In the genomic region with DNA sequence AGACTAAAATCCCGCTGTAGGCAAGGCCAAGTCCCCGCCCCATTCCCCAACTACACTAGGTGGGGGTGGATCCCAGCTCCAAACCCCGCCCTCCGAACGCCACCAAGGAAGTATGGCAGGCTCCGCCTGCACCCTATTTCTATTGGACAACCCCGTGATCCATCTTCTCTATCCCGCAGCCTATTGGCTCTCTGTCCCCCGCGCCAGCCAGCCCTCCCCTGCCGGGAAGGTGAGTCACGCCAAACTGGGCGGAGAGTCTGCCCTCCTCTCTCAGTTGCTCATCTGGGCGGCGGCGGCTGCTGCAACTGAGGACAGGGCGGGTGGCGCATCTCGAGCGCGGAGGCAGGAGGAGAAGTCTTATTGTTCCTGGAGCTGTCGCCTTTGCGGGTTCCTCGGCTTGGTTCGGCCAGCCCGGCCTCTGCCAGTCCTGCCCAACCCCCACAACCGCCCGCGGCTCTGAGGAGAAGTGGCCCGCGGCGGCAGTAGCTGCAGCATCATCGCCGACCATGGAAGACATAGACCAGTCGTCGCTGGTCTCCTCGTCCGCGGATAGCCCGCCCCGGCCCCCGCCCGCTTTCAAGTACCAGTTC, we compare ENCODE assay signal across 8 mouse cellular contexts. TPM values are rescaled to one million over a fixed set of nuclear protein-coding genes. Genes with fewer than 3 reads are reported as not detected.
DNase-seq lines count a peak whose midpoint lies in the region; ATAC-seq and TF ChIP-seq lines count a peak whose summit lies in the region.

A gene (plus strand): TSS at position 265 of the 590 bp plus-strand sequence.

- H3K36me3 ChIP-seq in MEL (ENCODE audit: control insufficient read depth in 1 of 2, insufficient read depth in 2 of 2, low read length in 2 of 2) = peaks cover 0 to 18% of the 10 kb centered on the region in 2 experiments; a peak in 3 of 4 replicates
- H3K36me3 ChIP-seq in forebrain, postnatal 0 days (ENCODE audit: insufficient read depth) = no peaks in the 10 kb centered on the region
- H3K36me3 ChIP-seq in lung, embryonic 15.5 days = no peaks in the 10 kb centered on the region

- ATAC-seq in forebrain, postnatal 0 days = peak; percentile 95
- ATAC-seq in lung, embryonic 15.5 days (ENCODE audit: borderline replicate concordance, extremely low read depth, low FRiP score, low TSS enrichment) = peak; percentile 97

- H3K4me3 ChIP-seq in MEL (ENCODE audit: control insufficient read depth in 1 of 2, insufficient read depth in 1 of 2, low read depth in 2 of 2, low read length in 2 of 2) = peak within 1 kb of the TSS; percentile 83 to 95
- H3K4me3 ChIP-seq in cerebellum, adult 2 months (replicated peaks; ENCODE audit: insufficient read depth, low read depth, low read length) = peak within 1 kb of the TSS; percentile 76
- H3K4me3 ChIP-seq in forebrain, postnatal 0 days (ENCODE audit: low read depth, low read length) = peak within 1 kb of the TSS; percentile 100
- peak within 1 kb of the TSS; percentile 99 for H3K4me3 ChIP-seq in lung, embryonic 15.5 days

- peak; percentile 93 to 96 for TF ChIP-seq POLR2A in MEL (IDR thresholded peaks at IDR 0.05; ENCODE audit: control insufficient read depth in 1 of 2, insufficient read depth in 1 of 2, low read depth in 1 of 2, low read length in 2 of 2, poor library complexity in 1 of 2)
- TF ChIP-seq POLR2A in cerebellum, adult 2 months (IDR thresholded peaks at IDR 0.05; ENCODE audit: borderline replicate concordance, insufficient read depth, low read length) = peak; percentile 92

- TF ChIP-seq EP300 in MEL (IDR thresholded peaks at IDR 0.05; ENCODE audit: low read depth in 1 of 2, low read length in 2 of 2) = no peak; a peak in 1 of 4 replicates

- H3K9ac ChIP-seq in MEL (ENCODE audit: control insufficient read depth, low read depth, low read length, poor library complexity, severe bottlenecking) = peak within 1 kb of the TSS; percentile 88
- peak within 1 kb of the TSS; percentile 99 for H3K9ac ChIP-seq in forebrain, postnatal 0 days
- H3K9ac ChIP-seq in lung, embryonic 15.5 days = peak within 1 kb of the TSS; percentile 98

- TF ChIP-seq CTCF in MEL (IDR thresholded peaks at IDR 0.05 in 2 of 3, conservative IDR thresholded peaks at IDR 0.05 in 1 of 3; ENCODE audit: control insufficient read depth in 1 of 3, insufficient read depth in 1 of 3, low read depth in 2 of 3, low read length in 3 of 3, poor library complexity in 1 of 3, severe bottlenecking in 1 of 3) = peak in 1 of 3 experiments; percentile 54; a peak in 2 of 6 replicates
- peak; percentile 31; the same call in 1 of the 2 replicates for TF ChIP-seq CTCF in cerebellum, adult 2 months (IDR thresholded peaks at IDR 0.05; ENCODE audit: borderline replicate concordance, insufficient read depth, low read depth, low read length)
- no peak; the same call in 1 of the 2 replicates for TF ChIP-seq CTCF in forebrain, postnatal 0 days (IDR thresholded peaks at IDR 0.05; ENCODE audit: low read depth)

- no peak; the same call in 1 of the 2 replicates for TF ChIP-seq RAD21 in MEL (IDR thresholded peaks at IDR 0.05; ENCODE audit: low read depth, low read length)

- H3K9me3 ChIP-seq in MEL (replicated peaks; ENCODE audit: insufficient read depth, low read length) = no peaks in the 10 kb centered on the region
- no peaks in the 10 kb centered on the region for H3K9me3 ChIP-seq in forebrain, postnatal 0 days (ENCODE audit: low read length)
- no peaks in the 10 kb centered on the region for H3K9me3 ChIP-seq in lung, embryonic 15.5 days

- H3K4me2 ChIP-seq in forebrain, postnatal 0 days (ENCODE audit: low read depth) = peak within 1 kb of the TSS; percentile 53
- H3K4me2 ChIP-seq in lung, embryonic 15.5 days = peak within 1 kb of the TSS; percentile 61

- WGBS in cerebellum, adult 2 months = under 1% methylated on average over 43 of the region's 43 CpGs
- WGBS in forebrain, postnatal 0 days = under 1% methylated on average over 43 of the region's 43 CpGs
- WGBS in lung, embryonic 15.5 days = 0% methylated on average over 43 of the region's 43 CpGs

- H3K27me3 ChIP-seq in MEL (ENCODE audit: control insufficient read depth in 1 of 2, insufficient read depth in 2 of 2, low read length in 2 of 2) = no peaks in the 10 kb centered on the region
- H3K27me3 ChIP-seq in cerebellum, adult 2 months (ENCODE audit: control insufficient read depth, insufficient read depth, low read length) = no peaks in the 10 kb centered on the region
- no peaks in the 10 kb centered on the region for H3K27me3 ChIP-seq in forebrain, postnatal 0 days (ENCODE audit: insufficient read depth, low read length)
- H3K27me3 ChIP-seq in lung, embryonic 15.5 days = no peaks in the 10 kb centered on the region

- H3K79me2 ChIP-seq in MEL (ENCODE audit: control insufficient read depth, insufficient read depth, low read length, poor library complexity) = peaks cover 23% of the 10 kb centered on the region

- H3K27ac ChIP-seq in MEL (ENCODE audit: control insufficient read depth, low read depth, low read length) = peak within 1 kb of the TSS; percentile 83
- peak within 1 kb of the TSS; percentile 80 for H3K27ac ChIP-seq in cerebellum, adult 2 months (ENCODE audit: insufficient read depth, low read length)
- peak within 1 kb of the TSS; percentile 99 for H3K27ac ChIP-seq in forebrain, postnatal 0 days (ENCODE audit: low read depth, low read length)
- peak within 1 kb of the TSS; percentile 99 for H3K27ac ChIP-seq in lung, embryonic 15.5 days

- DNase-seq in MEL (ENCODE audit: low read depth, low spot score) = peak; percentile 99
- peak; percentile 98 to 99 for DNase-seq in cerebellum, adult 2 months
- peak; percentile 98 for DNase-seq in forebrain, postnatal 0 days
- DNase-seq in heart, postnatal 4 days = peak; percentile 98
- DNase-seq in layer of hippocampus, adult 8-10 months (ENCODE audit: low spot score in 2 of 2) = peak; percentile 97 to 98
- peak; percentile 99 for DNase-seq in ovary, adult 18-20 months (ENCODE audit: low spot score)
- DNase-seq in thymus, postnatal 0 days (ENCODE audit: low spot score) = peak; percentile 98

- H3K4me1 ChIP-seq in MEL (ENCODE audit: control insufficient read depth in 1 of 2, insufficient read depth in 2 of 2, low read length in 2 of 2) = peaks cover 0 to 20% of the 10 kb centered on the region in 2 experiments; a peak in 2 of 4 replicates
- H3K4me1 ChIP-seq in cerebellum, adult 2 months (ENCODE audit: control insufficient read depth, insufficient read depth, low read length) = no peaks in the 10 kb centered on the region
- peaks cover 15% of the 10 kb centered on the region for H3K4me1 ChIP-seq in forebrain, postnatal 0 days (ENCODE audit: insufficient read depth)
- peaks cover 12% of the 10 kb centered on the region for H3K4me1 ChIP-seq in lung, embryonic 15.5 days

TF ChIP-seq in MEL, 35 proteins besides CTCF, POLR2A, EP300 and RAD21 (continues in another document):
- peak; percentile 56; the same call in 1 of the 2 replicates for TF ChIP-seq TCF12 (IDR thresholded peaks at IDR 0.05; ENCODE audit: low read depth, low read length)
- TF ChIP-seq SMC3 (IDR thresholded peaks at IDR 0.05; ENCODE audit: low read depth, low read length) = peak; percentile 26; the same call in 1 of the 2 replicates
- TF ChIP-seq POLR2AphosphoS2 (IDR thresholded peaks at IDR 0.05; ENCODE audit: low read length) = peak; percentile 95
- no peak for TF ChIP-seq BHLHE40 (IDR thresholded peaks at IDR 0.05; ENCODE audit: borderline replicate concordance, low read depth, low read length)
- TF ChIP-seq USF2 (IDR thresholded peaks at IDR 0.05; ENCODE audit: borderline replicate concordance in 1 of 2, insufficient read depth in 1 of 2, low read depth in 1 of 2, low read length in 2 of 2) = no peak
- TF ChIP-seq ZKSCAN1 (IDR thresholded peaks at IDR 0.05; ENCODE audit: low read depth, low read length) = no peak
- TF ChIP-seq ETS1 (IDR thresholded peaks at IDR 0.05; ENCODE audit: low read depth, low read length) = peak; percentile 65
- TF ChIP-seq CHD2 (IDR thresholded peaks at IDR 0.05; ENCODE audit: low read length) = peak; percentile 72
- TF ChIP-seq HCFC1 (IDR thresholded peaks at IDR 0.05; ENCODE audit: low read depth, low read length) = peak; percentile 74
- TF ChIP-seq KAT2A (conservative IDR thresholded peaks at IDR 0.05; ENCODE audit: low read depth, low read length) = peak; percentile 56; the same call in 1 of the 2 replicates
- no peak for TF ChIP-seq ZC3H11A (IDR thresholded peaks at IDR 0.05; ENCODE audit: low read depth, low read length)
- TF ChIP-seq JUND (IDR thresholded peaks at IDR 0.05; ENCODE audit: low read depth, low read length) = no peak
- TF ChIP-seq MAX (IDR thresholded peaks at IDR 0.05; ENCODE audit: low read length) = 0 out of 2 replicates have a peak, but pooled peaks have one; percentile 16
- TF ChIP-seq ELF1 (IDR thresholded peaks at IDR 0.05; ENCODE audit: low read depth, low read length) = peak; percentile 78
- TF ChIP-seq GABPA (IDR thresholded peaks at IDR 0.05; ENCODE audit: low read depth, low read length) = no peak
- TF ChIP-seq MYC (IDR thresholded peaks at IDR 0.05; ENCODE audit: low read depth, low read length) = no peak
- TF ChIP-seq GATA1 (IDR thresholded peaks at IDR 0.05; ENCODE audit: low read depth, low read length) = no peak
- peak; percentile 69; the same call in 1 of the 2 replicates for TF ChIP-seq E2F4 (IDR thresholded peaks at IDR 0.05; ENCODE audit: borderline replicate concordance, low read depth, low read length)
- TF ChIP-seq MEF2A (IDR thresholded peaks at IDR 0.05; ENCODE audit: extremely low read depth, insufficient replicate concordance, low read depth, low read length, poor library complexity, severe bottlenecking) = no peak
- peak; percentile 96 for TF ChIP-seq NELFE (IDR thresholded peaks at IDR 0.05; ENCODE audit: low read depth, low read length)
- peak; percentile 35 for TF ChIP-seq USF1 (IDR thresholded peaks at IDR 0.05; ENCODE audit: low read depth, low read length)
- TF ChIP-seq MYB (IDR thresholded peaks at IDR 0.05; ENCODE audit: low read depth, low read length) = no peak
- TF ChIP-seq SIN3A (IDR thresholded peaks at IDR 0.05; ENCODE audit: low read length) = peak; percentile 75

RNA-seq across cellular contexts. Expression of the gene that starts here (rescaled TPM):
- 46.5 and 53.1 TPM in 2 replicates for total RNA-seq in MEL (2012; rRNA removed)
- polyA plus RNA-seq in MEL (2012; ENCODE audit: insufficient read depth in 1 of 2, insufficient read length in 2 of 2, low read depth in 1 of 2, low replicate concordance in 2 of 2, missing spikeins in 1 of 2) = 100 to 1,000 TPM in 1 of 2 experiments, 10 to 100 TPM in 1; 57.8 to 202 TPM
- 370 and 418 TPM in 2 replicates for polyA plus RNA-seq in cerebellum, adult 2 months (2012; rRNA removed)
- total RNA-seq in forebrain, postnatal 0 days (2014; rRNA removed) = 388 and 400 TPM in 2 replicates
- 149 and 167 TPM in 2 replicates for polyA plus RNA-seq in forebrain, postnatal 0 days (2015; fragmentation: Nextera tagmentation; extraction: Ambion mirVana)
- total RNA-seq in heart, postnatal 4 days (2021) = 100 to 1,000 TPM; 231 to 239 TPM
- total RNA-seq in layer of hippocampus, adult 8-10 months (2022) = 100 to 1,000 TPM; 471 to 516 (median 496) TPM
- 52.2 and 52.6 TPM in 2 replicates for polyA plus RNA-seq in lung, embryonic 15.5 days (2015; fragmentation: Nextera tagmentation; extraction: Ambion mirVana)
- 34.9 and 47.1 TPM in 2 replicates for polyA plus RNA-seq in thymus, postnatal 0 days (2015; fragmentation: Nextera tagmentation; extraction: Ambion mirVana)

Comparison
In these comparisons a context has a peak if more than half of its experiments do, and no peak if none do; other contexts are left out.
1. Peak in every context shown above with its lines: DNase-seq, ATAC-seq, H3K4me3 ChIP-seq and H3K27ac ChIP-seq.